Mouse (Mus musculus): Measurements from ENCODE around the gene Rnf20. TPM values are rescaled to one million over a fixed set of nuclear protein-coding genes. Genes with fewer than 3 reads are reported as not detected.
A peak's percentile ranks its signal among the peaks of the same experiment; 100 is the strongest.
"Not testable (repeated sequence)": the region's sequence is repeated elsewhere in the genome, so short reads cannot be mapped to it uniquely, and the experiment has no call there.

The Rnf20 gene
- total RNA-seq (2021): 10 to 100 TPM; 79.6 to 80.6 TPM
- long read RNA-seq, full-length matches to known transcripts: 8 of 13 reads
- long read RNA-seq, partial matches to known transcripts: 4 of 13 reads
- long read RNA-seq, other reads (novel, unspliced or antisense): 1 of 13 reads

- DNase-seq (ENCODE audit: low spot score in 2 of 2): peak; percentile 96 to 97
Measured at GRCm38 (mm10) chr4:49631319-49632138, at the start of gene Rnf20. TSS of gene Rnf20 (plus strand) at chr4:49632006.

DNA sequence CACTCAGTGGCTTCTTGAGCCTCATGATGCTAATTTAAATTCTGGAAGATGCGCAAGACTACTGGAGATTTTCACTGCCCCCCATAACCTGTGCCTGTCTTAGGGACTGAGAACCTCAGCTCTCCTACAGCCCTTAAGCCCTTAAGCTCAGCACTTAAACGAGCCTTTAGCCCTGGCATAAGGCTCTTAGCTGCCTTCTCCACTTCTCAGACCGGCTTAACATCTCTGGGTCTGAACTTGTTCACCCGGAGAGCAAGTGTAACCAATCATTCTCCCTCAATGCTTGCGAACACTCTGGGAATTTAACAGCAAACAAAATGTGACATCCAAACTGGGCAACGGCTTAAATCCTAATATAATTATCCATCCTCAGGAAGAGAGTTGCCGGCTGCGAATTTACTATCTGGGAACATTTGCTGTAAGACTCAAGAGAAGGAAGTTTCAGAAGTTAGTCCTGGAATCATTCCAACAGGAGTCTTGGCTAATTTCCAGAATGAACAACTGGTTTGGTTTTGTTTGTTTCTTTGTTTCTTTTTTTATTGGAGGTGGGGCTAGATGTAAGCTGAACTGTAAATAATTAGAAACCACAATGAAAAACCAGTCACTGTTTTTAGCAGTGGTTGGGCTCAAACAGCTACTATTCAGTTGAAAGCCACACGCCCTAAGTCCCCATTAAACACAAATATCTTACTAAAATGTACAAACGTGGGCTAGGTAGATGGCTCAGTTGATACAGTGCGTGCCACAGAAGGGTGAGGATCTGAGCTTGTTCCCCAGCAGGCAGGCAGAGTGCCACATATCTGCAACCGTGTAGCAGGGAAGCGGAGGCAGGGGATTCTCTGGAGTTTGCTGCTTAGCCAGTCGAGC, 47.6 kb upstream of the Rnf20 start:
- no peak for DNase-seq (ENCODE audit: low spot score in 2 of 2)

DNA sequence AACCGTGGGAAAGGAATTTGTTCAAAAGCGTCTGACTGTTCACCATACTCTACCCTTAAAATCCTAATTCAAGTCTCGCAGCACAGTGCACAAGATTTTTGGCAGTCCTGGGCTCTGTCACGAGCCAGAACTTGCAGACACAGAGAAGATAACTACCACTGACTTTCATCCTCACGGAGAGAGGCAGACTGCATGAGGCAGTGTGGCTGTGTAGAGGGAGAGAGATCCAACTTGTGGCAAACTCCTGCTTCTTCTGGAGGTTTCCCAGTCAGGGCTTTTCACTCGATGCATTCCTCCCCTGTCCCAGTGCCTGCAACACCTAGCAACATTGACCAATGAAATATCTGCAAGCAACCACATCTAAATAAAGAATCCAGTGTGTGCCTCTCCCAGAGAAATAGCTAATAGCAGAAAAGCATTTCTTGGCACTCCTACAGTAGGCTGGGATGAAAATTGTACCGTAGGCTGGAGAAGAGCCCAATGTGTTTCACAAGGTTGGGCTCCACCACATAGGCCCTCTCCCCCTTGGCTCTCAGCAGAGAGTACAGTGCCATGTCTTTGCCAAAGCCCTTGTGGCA, 46.2 kb upstream of the Rnf20 start:
- DNase-seq (ENCODE audit: low spot score in 2 of 2): no peak

GRCm38 (mm10) chr4:49586811-49587210, 45.0 kb upstream of the Rnf20 start:
- DNase-seq (ENCODE audit: low spot score in 2 of 2): no peak

- no peak for DNase-seq (ENCODE audit: low spot score in 2 of 2)
Measured at GRCm38 (mm10) chr4:49590152-49590551, 41.7 kb upstream of the Rnf20 start.

GRCm38 (mm10) chr4:49596846-49597182, 35.0 kb upstream of the Rnf20 start:
- no peak for DNase-seq (ENCODE audit: low spot score in 2 of 2)

- DNase-seq (ENCODE audit: low spot score in 2 of 2): peak; percentile 75 to 82
Measured at GRCm38 (mm10) chr4:49597183-49598100, 34.4 kb upstream of the Rnf20 start, which contains the start of gene Tmem246. TSS of gene Tmem246 (minus strand) at chr4:49597876.

DNA sequence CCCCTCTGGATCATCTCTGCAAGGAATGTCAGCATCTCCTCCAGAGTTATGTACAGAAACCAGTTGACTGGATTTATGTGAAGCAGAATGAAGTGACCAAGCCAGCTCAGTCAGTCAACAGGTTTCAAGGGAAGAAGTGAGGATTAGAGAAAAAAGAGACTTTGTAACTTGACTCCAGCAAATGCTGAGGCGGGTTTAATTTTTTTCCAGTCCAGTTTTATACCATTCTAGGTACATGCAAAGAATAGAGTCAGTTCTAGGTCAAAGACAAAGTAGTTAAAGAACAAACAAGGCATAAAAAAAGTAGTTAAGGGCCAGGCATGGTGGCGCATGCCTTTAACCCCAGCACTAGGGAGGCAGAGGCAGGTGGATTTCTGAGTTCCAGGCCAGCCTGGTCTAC, 28.6 kb upstream of the Rnf20 start:
- no peak for DNase-seq (ENCODE audit: low spot score in 2 of 2)

DNA sequence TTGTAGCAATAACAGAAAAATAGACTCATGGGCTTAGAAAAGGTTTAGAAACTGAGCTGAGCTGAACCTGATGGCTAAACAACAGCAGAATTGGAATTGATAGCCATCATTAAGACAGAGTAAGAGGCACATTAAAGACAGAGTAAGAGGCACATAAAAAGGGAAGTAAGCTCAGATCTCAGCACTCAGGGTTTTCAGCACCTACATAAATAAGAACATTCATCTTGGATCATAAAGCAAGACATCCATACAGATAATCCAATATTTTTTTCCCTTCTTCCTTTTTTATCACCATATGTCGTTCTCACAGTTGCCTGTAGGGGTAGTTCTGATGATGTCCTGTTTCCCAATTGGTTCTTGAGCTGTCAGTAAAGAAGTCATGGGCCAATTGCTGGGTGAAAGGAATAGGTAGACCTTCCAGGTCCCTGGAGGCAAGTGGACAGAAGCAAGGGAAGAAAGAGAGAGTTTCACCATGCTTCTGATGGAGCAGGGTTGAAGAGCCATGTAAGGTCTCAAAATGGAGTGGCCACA, 27.7 kb upstream of the Rnf20 start:
- no peak for DNase-seq (ENCODE audit: low spot score in 2 of 2)

DNA sequence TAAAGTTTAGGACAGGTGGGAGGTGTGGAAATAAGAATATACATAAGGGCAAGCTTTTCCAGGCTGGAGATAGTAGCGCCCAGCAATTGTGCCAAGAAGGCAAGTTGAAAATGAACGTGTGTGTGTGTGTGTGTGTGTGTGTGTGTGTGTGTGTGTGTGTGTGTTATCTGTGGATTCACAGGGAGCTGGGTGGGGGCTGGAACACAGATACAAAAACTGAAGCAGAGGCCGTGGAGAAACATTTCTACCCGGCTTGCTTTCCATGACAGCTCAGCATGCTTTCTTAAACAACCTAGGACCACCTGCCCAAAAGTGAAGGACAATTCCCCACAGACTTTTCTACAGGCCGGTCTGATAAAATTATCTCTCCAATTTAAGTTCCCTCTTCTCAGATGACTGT, 27.2 kb upstream of the Rnf20 start:
- DNase-seq (ENCODE audit: low spot score in 2 of 2): no peak

DNA sequence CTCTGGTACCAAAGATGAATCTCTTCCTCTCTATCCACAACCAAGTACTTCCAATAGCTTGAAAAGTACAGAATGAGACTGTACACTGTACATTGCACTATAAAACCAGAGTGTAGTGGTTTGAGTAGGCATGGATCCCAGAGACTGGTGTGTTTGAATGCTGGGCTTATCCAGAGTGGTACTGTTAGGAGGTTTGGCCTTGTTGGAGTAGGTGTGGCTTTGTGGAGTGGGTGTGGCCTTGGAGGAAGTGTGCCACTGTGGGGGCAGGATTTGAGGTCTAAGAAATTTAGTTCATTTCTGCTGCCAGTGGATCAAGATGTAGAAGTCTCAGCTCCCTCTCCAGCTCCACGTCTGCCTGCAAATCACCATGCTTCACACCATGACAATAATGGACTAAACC, 26.3 kb upstream of the Rnf20 start:
- no peak for DNase-seq (ENCODE audit: low spot score in 2 of 2)

- DNase-seq (ENCODE audit: low spot score in 2 of 2): no peak
Measured at GRCm38 (mm10) chr4:49616924-49617323, 14.9 kb upstream of the Rnf20 start.

DNA sequence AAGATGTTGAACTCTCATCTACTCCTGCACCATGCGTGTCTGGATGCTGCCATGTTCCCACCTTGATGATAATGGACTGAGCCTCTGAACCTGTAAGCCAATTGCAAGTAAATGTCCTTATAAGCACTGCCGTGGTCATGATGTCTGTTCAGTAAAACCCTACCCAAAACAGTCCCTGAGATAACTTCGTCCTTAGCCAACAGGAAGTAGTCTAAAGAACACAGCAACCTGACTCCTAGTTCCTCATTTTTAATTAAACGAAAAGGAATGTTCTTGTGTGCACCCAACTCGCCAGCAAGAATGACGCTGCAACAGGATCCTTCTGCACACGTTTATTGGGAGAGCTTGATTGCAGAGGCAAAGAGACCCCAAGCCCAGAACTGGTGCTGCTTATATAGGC, 11.9 kb upstream of the Rnf20 start:
- not testable (repeated sequence) for DNase-seq (ENCODE audit: low spot score in 2 of 2)

GRCm38 (mm10) chr4:49622272-49622671, 9.5 kb upstream of the Rnf20 start:
- no peak for DNase-seq (ENCODE audit: low spot score in 2 of 2)

DNA sequence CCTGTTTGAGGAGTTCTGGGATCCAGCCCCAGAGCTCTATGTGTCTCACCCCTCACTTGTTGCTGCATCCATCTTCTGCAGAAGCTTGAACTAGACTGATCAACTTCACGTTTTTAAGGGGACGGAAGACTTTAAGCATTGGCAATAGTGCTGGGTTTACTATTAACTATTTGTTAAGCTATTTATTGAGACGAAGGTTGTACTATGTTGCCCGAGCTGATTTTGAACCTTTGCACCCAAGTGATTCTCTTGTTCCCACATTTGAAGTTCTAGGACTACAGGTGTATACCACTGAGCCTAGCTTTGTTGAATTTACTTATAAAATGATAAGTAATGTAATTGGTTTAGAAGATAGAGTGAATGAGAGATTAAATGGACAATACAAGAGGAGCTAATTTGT, 7.9 kb upstream of the Rnf20 start:
- no peak for DNase-seq (ENCODE audit: low spot score in 2 of 2)

DNA sequence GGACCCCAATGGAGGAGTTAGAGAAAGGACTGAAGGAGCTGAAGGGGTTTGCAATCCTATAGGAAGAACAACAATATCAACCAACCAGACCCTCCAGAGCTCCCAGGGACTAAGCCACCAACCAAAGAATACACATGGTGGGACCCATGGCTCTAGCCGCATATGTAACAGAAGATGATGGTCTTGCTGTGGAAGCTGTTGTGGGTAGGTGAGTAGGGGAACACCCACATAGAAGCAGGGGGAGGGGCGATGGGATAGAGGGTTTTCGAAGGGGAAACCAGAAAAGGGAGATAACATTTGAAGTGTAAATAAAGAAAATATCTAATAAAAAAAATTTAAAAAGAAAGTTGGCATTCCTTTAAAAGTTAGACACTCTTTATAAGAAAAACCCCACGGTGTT, 6.8 kb upstream of the Rnf20 start:
- not testable (repeated sequence) for DNase-seq (ENCODE audit: low spot score in 2 of 2)

DNA sequence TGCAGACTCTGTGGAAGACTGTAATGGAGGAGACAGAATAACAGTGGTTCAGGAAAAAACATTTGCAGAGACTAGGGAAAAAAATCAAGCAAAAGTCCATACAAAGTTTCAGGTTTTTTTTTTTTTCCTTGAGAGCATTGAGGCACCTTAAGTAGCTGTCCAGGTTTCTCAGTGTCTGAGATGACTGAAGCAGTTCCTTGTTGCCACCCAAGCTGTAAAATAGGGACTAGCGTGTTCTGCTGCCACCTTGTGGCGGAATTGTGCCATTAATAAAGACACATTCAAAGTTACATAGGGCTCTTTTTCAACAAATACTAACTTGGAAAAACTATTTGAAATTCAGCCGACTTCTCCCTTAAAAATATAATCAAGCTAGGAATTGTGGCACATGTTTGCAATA, 4.8 kb upstream of the Rnf20 start:
- peak; percentile 81 to 85 for DNase-seq (ENCODE audit: low spot score in 2 of 2)

DNA sequence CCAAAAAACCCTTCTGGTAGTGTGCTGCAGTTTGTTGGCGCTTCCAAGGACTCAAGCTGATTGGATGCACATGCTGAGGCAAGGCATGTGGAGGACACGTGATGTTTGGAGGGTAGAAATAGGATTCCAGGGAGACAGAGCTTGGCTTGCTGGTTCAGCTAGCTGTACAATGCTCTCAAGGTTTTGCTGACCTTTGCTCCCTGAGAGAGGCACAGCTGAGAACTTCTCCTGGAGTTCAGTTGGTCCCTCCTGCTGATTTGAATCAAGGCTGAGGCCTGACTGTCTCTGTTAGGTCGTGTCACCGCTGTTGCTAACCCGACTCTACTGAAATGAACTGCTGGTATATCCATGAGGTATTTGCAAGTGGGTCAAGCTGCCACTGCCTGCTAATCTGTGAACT, 2.9 kb upstream of the Rnf20 start:
- DNase-seq (ENCODE audit: low spot score in 2 of 2): no peak

- DNase-seq (ENCODE audit: low spot score in 2 of 2): no peak
Measured at GRCm38 (mm10) chr4:49632139-49632481, 304 bp downstream of the Rnf20 start.

- no peak for DNase-seq (ENCODE audit: low spot score in 2 of 2)
Measured at GRCm38 (mm10) chr4:49637821-49638220, 6.0 kb downstream of the Rnf20 start.

- no peak for DNase-seq (ENCODE audit: low spot score in 2 of 2)
Measured at GRCm38 (mm10) chr4:49639913-49640312, 8.1 kb downstream of the Rnf20 start.

Data from layer of hippocampus, postnatal 10 days (tissue).